Comparison of ENCODE assay signal across 18 mouse cellular contexts in the genomic region with DNA sequence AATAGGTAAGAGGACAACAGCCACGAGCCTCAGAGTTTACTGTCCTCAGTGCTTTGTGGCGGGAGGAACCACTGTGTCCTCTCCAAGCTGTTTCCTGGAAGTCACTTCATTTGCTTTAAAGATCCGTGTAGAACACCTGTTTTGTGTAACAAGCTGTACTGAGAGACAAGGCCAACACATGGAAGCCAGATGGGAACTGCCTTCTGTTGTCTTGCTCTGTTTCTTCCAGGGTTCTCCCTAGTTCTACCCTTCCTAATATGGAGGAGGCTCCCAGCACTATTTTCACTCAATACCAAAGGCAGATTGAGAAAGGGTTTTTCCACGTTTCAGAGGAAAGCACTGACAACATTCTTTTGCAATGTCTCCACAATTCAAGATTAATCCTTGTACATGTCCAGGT.
"Had no signal": no experiment of that assay in that cellular context is flagged by ENCODE, and none has a peak within 500 bp of the region (broad histone marks: within the 10 kb centered on the region; RNA-seq: fewer than 3 reads in every experiment).

No protein-coding gene starts in this region.

- H3K36me3 ChIP-seq: intestine, embryonic 15.5 days; kidney, embryonic 15.5 days; liver, embryonic 13.5 days; midbrain, embryonic 10.5 days; neural tube, embryonic 15.5 days had no signal

- H3K4me1 ChIP-seq: intestine, embryonic 15.5 days; kidney, embryonic 15.5 days; liver, embryonic 13.5 days; midbrain, embryonic 10.5 days; neural tube, embryonic 15.5 days had no signal

- H3K4me2 ChIP-seq: intestine, embryonic 15.5 days; kidney, embryonic 15.5 days; liver, embryonic 13.5 days; neural tube, embryonic 15.5 days had no signal

- ATAC-seq: intestine, embryonic 15.5 days; liver, postnatal 0 days had no signal

- H3K9ac ChIP-seq: intestine, embryonic 15.5 days; kidney, embryonic 15.5 days; liver, embryonic 13.5 days; liver, postnatal 0 days; neural tube, embryonic 15.5 days had no signal

- H3K9me3 ChIP-seq: intestine, embryonic 15.5 days; kidney, embryonic 15.5 days; liver, embryonic 13.5 days; midbrain, embryonic 10.5 days; neural tube, embryonic 15.5 days had no signal

- DNase-seq: kidney, adult 18-20 months; kidney, postnatal 14 days; liver; liver, embryonic 13.5 days; liver, postnatal 0 days; lung, postnatal 36 days; midbrain, embryonic 14.5 days; right cerebral cortex, adult 18-20 months; right cerebral cortex, postnatal 25 days; thymus, adult 2 months; thymus, postnatal 25 days had no signal

- H3K4me3 ChIP-seq: intestine, embryonic 15.5 days; kidney, embryonic 15.5 days; left cerebral cortex, adult 2 months; liver, embryonic 13.5 days; midbrain, embryonic 10.5 days; myocyte; neural tube, embryonic 15.5 days had no signal

- H3K27me3 ChIP-seq: intestine, embryonic 15.5 days; kidney, embryonic 15.5 days; liver, embryonic 13.5 days; neural tube, embryonic 15.5 days had no signal

- H3K27ac ChIP-seq: intestine, embryonic 15.5 days; kidney, embryonic 15.5 days; left cerebral cortex, adult 2 months; liver, embryonic 13.5 days; midbrain, embryonic 10.5 days; neural tube, embryonic 15.5 days; stomach, postnatal 0 days had no signal
